ENCODE assay signal across 7 mouse cellular contexts in the genomic region with DNA sequence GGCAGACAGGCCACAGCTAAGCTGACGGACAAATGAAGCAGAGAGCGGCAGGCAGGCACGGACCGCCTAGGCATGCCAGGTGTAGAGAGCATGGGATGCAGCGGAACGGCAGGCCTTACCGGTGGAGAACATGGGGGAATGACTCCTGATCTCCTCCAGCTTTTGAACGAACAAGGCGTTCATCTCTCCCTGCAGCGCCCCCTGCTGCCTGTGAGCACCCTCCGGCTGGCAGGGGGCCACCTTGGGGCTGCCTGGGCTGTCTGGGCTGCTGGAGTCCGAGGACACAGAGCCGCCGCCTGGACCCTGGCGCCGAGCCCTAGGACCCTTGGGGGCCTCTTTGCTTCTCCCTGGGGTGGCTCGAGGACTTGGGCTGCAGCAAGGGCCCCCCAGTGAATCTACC. TPM values are rescaled to one million over a fixed set of nuclear protein-coding genes. Genes with fewer than 3 reads are reported as not detected.
DNase-seq lines count a peak whose midpoint lies in the region; ATAC-seq and TF ChIP-seq lines count a peak whose summit lies in the region.

No protein-coding gene starts in this region.

- no peaks in the 10 kb centered on the region for H3K9me3 ChIP-seq in hindbrain, postnatal 0 days (ENCODE audit: low read length)
- H3K9me3 ChIP-seq in megakaryocyte, embryonic 14.5 days, result no peaks in the 10 kb centered on the region

- H3K4me3 ChIP-seq in cortical plate, adult 2 months (ENCODE audit: insufficient read depth, low read length), result peak overlapping the region; percentile 28
- H3K4me3 ChIP-seq in hindbrain, postnatal 0 days (ENCODE audit: low read length), result no peak overlapping the region
- H3K4me3 ChIP-seq in left cerebral cortex, adult 2 months, result peak overlapping the region; percentile 30; the same call in 1 of the 2 replicates
- H3K4me3 ChIP-seq in megakaryocyte, embryonic 14.5 days (replicated peaks), result peak overlapping the region; percentile 83

- WGBS in hindbrain, postnatal 0 days, result 19% methylated on average over 16 of the region's 17 CpGs

- H3K9ac ChIP-seq in hindbrain, postnatal 0 days (replicated peaks; ENCODE audit: low read length), result no peak overlapping the region

- H3K4me1 ChIP-seq in cortical plate, adult 2 months (ENCODE audit: control insufficient read depth, insufficient read depth, low read length), result no peaks in the 10 kb centered on the region
- H3K4me1 ChIP-seq in hindbrain, postnatal 0 days (ENCODE audit: insufficient read depth, low read length), result no peaks in the 10 kb centered on the region
- peaks cover 27% of the 10 kb centered on the region for H3K4me1 ChIP-seq in megakaryocyte, embryonic 14.5 days

- peaks cover 3% of the 10 kb centered on the region for H3K36me3 ChIP-seq in hindbrain, postnatal 0 days (ENCODE audit: insufficient read depth, low read length)
- peaks cover 16% of the 10 kb centered on the region for H3K36me3 ChIP-seq in megakaryocyte, embryonic 14.5 days (replicated peaks; ENCODE audit: low read length)

- no peaks in the 10 kb centered on the region for H3K27me3 ChIP-seq in hindbrain, postnatal 0 days (ENCODE audit: insufficient read depth, low read length)
- H3K27me3 ChIP-seq in megakaryocyte, embryonic 14.5 days (replicated peaks), result peaks cover 59% of the 10 kb centered on the region

- DNase-seq in ZHBTc4 (ENCODE audit: low read depth, low spot score), result peak; percentile 84
- peak; percentile 95 for DNase-seq in gastrocnemius, postnatal 10 days
- peak; percentile 78 for DNase-seq in hindbrain, postnatal 0 days (ENCODE audit: low spot score)
- peak; percentile 74 to 79 for DNase-seq in left cerebral cortex, adult 2 months (ENCODE audit: extremely low spot score in 1 of 2, low spot score in 2 of 2)
- DNase-seq in skeletal muscle tissue, adult 2 months (ENCODE audit: low read depth, low spot score), result peak; percentile 55

- peak; percentile 56 for TF ChIP-seq CTCF in cortical plate, adult 2 months (IDR thresholded peaks at IDR 0.05; ENCODE audit: extremely low read depth, insufficient read depth, low read length)
- peak; percentile 73 for TF ChIP-seq CTCF in hindbrain, postnatal 0 days (IDR thresholded peaks at IDR 0.05; ENCODE audit: low read depth)
- peak; percentile 82 for TF ChIP-seq CTCF in left cerebral cortex, adult 2 months (IDR thresholded peaks at IDR 0.05)

- H3K27ac ChIP-seq in cortical plate, adult 2 months (ENCODE audit: insufficient read depth, low read length), result no peak overlapping the region
- no peak overlapping the region for H3K27ac ChIP-seq in hindbrain, postnatal 0 days
- H3K27ac ChIP-seq in left cerebral cortex, adult 2 months, result peak overlapping the region; percentile 60

- ATAC-seq in hindbrain, postnatal 0 days, result peak; percentile 16; the same call in 1 of the 2 replicates

- no peak overlapping the region for H3K4me2 ChIP-seq in hindbrain, postnatal 0 days (ENCODE audit: low read depth, low read length)

- TF ChIP-seq POLR2A in cortical plate, adult 2 months (IDR thresholded peaks at IDR 0.05; ENCODE audit: extremely low read depth, insufficient read depth, low read length), result no peak

- intact Hi-C loops in left cerebral cortex, adult 2 months (cut with DNase I), result no loop called here

RNA-seq across cellular contexts. Expression of a gene that starts 22.2 kb away (rescaled TPM):
- polyA plus RNA-seq in cortical plate, adult 2 months (2012; rRNA removed), result 64.5 and 68.2 TPM in 2 replicates
- total RNA-seq in gastrocnemius, postnatal 10 days (2021), result 10 to 100 TPM; 26.1 to 28.7 TPM
- total RNA-seq in hindbrain, postnatal 0 days (2014; rRNA removed), result 34.5 and 40.9 TPM in 2 replicates
- polyA plus RNA-seq in hindbrain, postnatal 0 days (2015; fragmentation: Nextera tagmentation; extraction: Ambion mirVana), result 25.2 and 28.1 TPM in 2 replicates
- total RNA-seq in left cerebral cortex, adult 2 months (2021), result 10 to 100 TPM; 45.1 to 45.5 TPM
- 5.4 and 13.1 TPM in 2 replicates for polyA plus RNA-seq in megakaryocyte, embryonic 14.5 days (2012; ENCODE audit: insufficient read depth, low replicate concordance)

RNA-seq across cellular contexts. Expression of a gene that starts 25.4 kb away (rescaled TPM):
- polyA plus RNA-seq in cortical plate, adult 2 months (2012; rRNA removed), result 25.9 and 28.2 TPM in 2 replicates
- under 1 TPM in 1 of 2 experiments, not detected in 1; 0.36 TPM for total RNA-seq in gastrocnemius, postnatal 10 days (2021)
- total RNA-seq in hindbrain, postnatal 0 days (2014; rRNA removed), result 149 and 177 TPM in 2 replicates
- polyA plus RNA-seq in hindbrain, postnatal 0 days (2015; fragmentation: Nextera tagmentation; extraction: Ambion mirVana), result 106 and 122 TPM in 2 replicates
- total RNA-seq in left cerebral cortex, adult 2 months (2021), result 10 to 100 TPM; 22.3 to 25.3 TPM
- 0.23 TPM in 1 of 2 replicates, not detected in the other for polyA plus RNA-seq in megakaryocyte, embryonic 14.5 days (2012; ENCODE audit: insufficient read depth, low replicate concordance)

RNA-seq across cellular contexts. Expression of a gene that starts 57.7 kb away (rescaled TPM):
- polyA plus RNA-seq in cortical plate, adult 2 months (2012; rRNA removed), result 2.3 TPM in 2 replicates
- total RNA-seq in gastrocnemius, postnatal 10 days (2021), result 1 to 10 TPM; 1.8 to 4.2 TPM
- 0.52 TPM in 1 of 2 replicates, not detected in the other for total RNA-seq in hindbrain, postnatal 0 days (2014; rRNA removed)
- polyA plus RNA-seq in hindbrain, postnatal 0 days (2015; fragmentation: Nextera tagmentation; extraction: Ambion mirVana), result 0.16 and 0.29 TPM in 2 replicates
- total RNA-seq in left cerebral cortex, adult 2 months (2021), result 1 to 10 TPM; 1.3 to 1.5 TPM
- 5.4 TPM in 1 of 2 replicates, not detected in the other for polyA plus RNA-seq in megakaryocyte, embryonic 14.5 days (2012; ENCODE audit: insufficient read depth, low replicate concordance)

Comparison
In these comparisons a context has a peak if more than half of its experiments do, and no peak if none do; other contexts are left out.
1. RNA of a gene that starts 25.4 kb away (total RNA-seq): 149 to 177 TPM in hindbrain, postnatal 0 days and 22.3 to 25.3 TPM in left cerebral cortex, adult 2 months; 0.36 TPM in gastrocnemius, postnatal 10 days; every median in the first group is over 10 times any median in the second.
2. Peak in every context shown above with its lines, with median percentiles within 50 percentile points of each other: DNase-seq and CTCF ChIP-seq.